Mouse (Mus musculus) lung, adult 2 months (tissue): ENCODE results near the gene Entpd3.

ENCODE experiments used
- CTCF ChIP-seq: fragments of 200-500 bp; IDR thresholded peaks from 2 replicates; pipeline ENCODE4 v1.5.1; 2011; ENCODE audit warnings: mild to moderate bottlenecking, low read length, control low read depth; ENCODE audit not compliant: insufficient read depth
- POLR2A ChIP-seq: fragments of 200-500 bp; IDR thresholded peaks from 2 replicates; pipeline ENCODE4 v1.6.1; 2011; ENCODE audit warnings: low read depth, mild to moderate bottlenecking, control low read depth, low read length, borderline replicate concordance; ENCODE audit errors: extremely low read depth

- TF ChIP-seq CTCF: no peak
- TF ChIP-seq POLR2A: no peak
These were observed 24.6 kb downstream of the Entpd3 start for GRCm38 (mm10) chr9:120564247-120564646.
